Comparison of ENCODE assay signal across 16 mouse cellular contexts in genomic region chr8:8611928-8612327, GRCm38 (mm10).
"Had no signal": no experiment of that assay in that cellular context is flagged by ENCODE, and none has a peak within 500 bp of the region (broad histone marks: within the 10 kb centered on the region; RNA-seq: fewer than 3 reads in every experiment).

No protein-coding gene starts in this region.

- H3K9me3 ChIP-seq: liver, embryonic 15.5 days; lung, embryonic 15.5 days; megakaryocyte, embryonic 14.5 days; midbrain, embryonic 13.5 days; midbrain, embryonic 15.5 days; neural tube, embryonic 12.5 days had no signal

- H3K9ac ChIP-seq: liver, embryonic 15.5 days; liver, postnatal 0 days; lung, embryonic 15.5 days; midbrain, embryonic 13.5 days; midbrain, embryonic 15.5 days; neural tube, embryonic 12.5 days had no signal

- H3K4me2 ChIP-seq: liver, embryonic 15.5 days; lung, embryonic 15.5 days; midbrain, embryonic 11.5 days; midbrain, embryonic 13.5 days; midbrain, embryonic 15.5 days; neural tube, embryonic 12.5 days had no signal

- H3K36me3 ChIP-seq: liver, embryonic 15.5 days; midbrain, embryonic 15.5 days had no signal

- H3K27ac ChIP-seq: liver, embryonic 15.5 days; lung, embryonic 15.5 days; macrophage; midbrain, embryonic 13.5 days; midbrain, embryonic 15.5 days; neural tube, embryonic 12.5 days had no signal

- DNase-seq: liver, postnatal 0 days; lung, adult 2 months; lung, postnatal 14 days; lung, postnatal 36 days; right cerebral cortex, postnatal 14 days; thymus, adult 18-20 months; thymus, postnatal 14 days; thymus, postnatal 36 days had no signal

- H3K27me3 ChIP-seq: liver, embryonic 15.5 days; lung, embryonic 15.5 days; midbrain, embryonic 15.5 days; neural tube, embryonic 12.5 days had no signal

- ATAC-seq: liver, postnatal 0 days; midbrain, embryonic 13.5 days; midbrain, embryonic 15.5 days had no signal

- H3K4me3 ChIP-seq: liver, embryonic 15.5 days; lung, embryonic 15.5 days; megakaryocyte, embryonic 14.5 days; midbrain, embryonic 13.5 days; midbrain, embryonic 15.5 days; neural tube, embryonic 12.5 days had no signal

- H3K4me1 ChIP-seq: liver, embryonic 15.5 days; lung, embryonic 15.5 days had no signal
